Mouse (Mus musculus): Measurements from ENCODE around the gene Sap18.
"Not testable (repeated sequence)": the region's sequence is repeated elsewhere in the genome, so short reads cannot be mapped to it uniquely, and the experiment has no call there.

Gene Sap18

GRCm38 (mm10) chr14:57825788-57826751 is 28.1 kb downstream of the Sap18 start, which contains the start of the genes Ska3 and Mrpl57:
Gene Ska3 (minus strand): TSS chr14:57826185.
Gene Mrpl57 (plus strand): TSS chr14:57826234.
- DNase-seq (ENCODE audit: low spot score in 2 of 2), result peak; percentile 91 to 92

- no peak for DNase-seq (ENCODE audit: low spot score in 2 of 2)
Measured at GRCm38 (mm10) chr14:57827284-57827683, 29.3 kb downstream of the Sap18 start.

- no peak for DNase-seq (ENCODE audit: low spot score in 2 of 2)
Measured at GRCm38 (mm10) chr14:57833526-57833925, 35.5 kb downstream of the Sap18 start.

- DNase-seq (ENCODE audit: low spot score in 2 of 2), result no peak
Measured at GRCm38 (mm10) chr14:57835157-57835556, 37.2 kb downstream of the Sap18 start.

GRCm38 (mm10) chr14:57844535-57844934 is 46.6 kb downstream of the Sap18 start:
- DNase-seq (ENCODE audit: low spot score in 2 of 2), result no peak

- not testable (repeated sequence) for DNase-seq (ENCODE audit: low spot score in 2 of 2)
Measured at GRCm38 (mm10) chr14:57848061-57848460, 50.1 kb downstream of the Sap18 start.

GRCm38 (mm10) chr14:57848646-57849045 is 50.7 kb downstream of the Sap18 start:
- no peak for DNase-seq (ENCODE audit: low spot score in 2 of 2)

- DNase-seq (ENCODE audit: low spot score in 2 of 2), result no peak
Measured at GRCm38 (mm10) chr14:57850330-57850729, 52.4 kb downstream of the Sap18 start.

GRCm38 (mm10) chr14:57852961-57853360 is 55.0 kb downstream of the Sap18 start:
- DNase-seq (ENCODE audit: low spot score in 2 of 2), result no peak

GRCm38 (mm10) chr14:57856037-57856436 is 58.1 kb downstream of the Sap18 start:
- not testable (repeated sequence) for DNase-seq (ENCODE audit: low spot score in 2 of 2)

Data from frontal cortex, postnatal 36 days (tissue).